Mouse (Mus musculus) cerebellum, postnatal 14 days (tissue): ENCODE measurements around the gene Adarb2.

Experiments
- DNase-seq, 2 experiments: peaks; one replicate each; pipeline ENCODE4 v3.0.0; 2021; ENCODE audit warnings: mixed read lengths in 2 of 2

Gene Adarb2

DNA sequence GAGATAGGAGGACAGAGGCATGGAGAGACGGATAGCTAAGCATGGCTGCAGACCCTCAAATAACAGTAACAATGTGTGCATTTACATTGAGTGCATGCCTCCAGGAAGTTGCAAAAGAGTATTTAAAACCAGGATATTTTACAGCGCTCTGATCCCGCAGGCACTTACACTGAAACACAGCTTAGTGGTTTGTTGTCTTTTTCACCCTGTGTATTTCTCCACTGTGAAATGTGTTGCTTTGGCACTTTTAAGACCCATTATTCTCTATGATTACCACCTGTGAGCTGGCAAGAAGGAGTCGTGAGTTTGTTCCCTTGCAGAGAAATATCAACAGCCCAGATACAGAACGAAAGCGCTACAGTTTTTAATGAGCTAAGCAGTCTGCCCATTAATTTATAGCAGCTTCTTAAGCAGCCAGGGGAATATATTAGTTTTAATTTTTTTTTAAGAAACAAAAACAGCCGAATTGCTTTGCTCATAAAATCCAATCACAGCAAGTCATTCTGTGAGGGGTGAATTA, 167.3 kb downstream of the Adarb2 start:
- DNase-seq, result no peak

- peak; percentile 21 to 32 for DNase-seq
These were observed 185.9 kb downstream of the Adarb2 start for GRCm38 (mm10) chr13:8388541-8388940.

DNA sequence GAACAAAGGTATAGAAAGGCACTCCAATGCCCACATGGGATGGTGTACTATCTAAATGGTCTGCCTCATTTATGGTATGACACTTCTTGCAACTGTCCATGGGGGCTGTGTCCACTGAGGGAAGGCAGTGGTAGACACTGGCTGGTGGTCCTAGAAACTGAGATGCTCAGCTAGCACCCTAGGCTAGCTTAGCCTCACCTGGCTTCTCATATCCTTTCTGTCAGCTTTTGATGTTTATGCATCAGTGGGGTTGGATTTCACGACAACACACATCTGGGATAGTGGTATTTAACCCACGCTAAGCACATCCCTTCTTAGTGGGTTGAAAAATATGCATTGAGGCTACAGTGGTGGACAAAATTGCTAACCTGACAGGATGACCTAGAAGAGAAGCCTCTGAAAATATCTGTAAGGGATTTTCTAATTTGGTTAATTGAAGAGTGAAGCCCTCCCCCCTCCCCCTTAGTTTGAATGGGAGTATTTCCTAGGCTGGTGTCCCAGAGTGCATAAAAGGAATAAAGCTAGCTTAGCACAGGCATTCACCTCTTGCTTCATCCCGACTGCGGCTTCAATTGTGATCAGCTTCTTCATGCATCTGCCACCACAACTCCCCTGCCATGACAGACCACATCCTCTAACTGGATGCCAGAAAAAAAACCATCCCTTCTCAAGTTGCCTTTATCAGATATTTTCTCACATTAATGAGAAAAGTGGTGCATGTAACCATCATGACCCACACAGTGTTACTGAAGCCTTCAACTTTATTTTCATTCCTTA, 197.8 kb downstream of the Adarb2 start:
- DNase-seq, result no peak

GRCm38 (mm10) chr13:8402324-8402873, 199.7 kb downstream of the Adarb2 start:
- no peak for DNase-seq

GRCm38 (mm10) chr13:8406020-8406419, 203.4 kb downstream of the Adarb2 start:
- DNase-seq, result no peak

DNA sequence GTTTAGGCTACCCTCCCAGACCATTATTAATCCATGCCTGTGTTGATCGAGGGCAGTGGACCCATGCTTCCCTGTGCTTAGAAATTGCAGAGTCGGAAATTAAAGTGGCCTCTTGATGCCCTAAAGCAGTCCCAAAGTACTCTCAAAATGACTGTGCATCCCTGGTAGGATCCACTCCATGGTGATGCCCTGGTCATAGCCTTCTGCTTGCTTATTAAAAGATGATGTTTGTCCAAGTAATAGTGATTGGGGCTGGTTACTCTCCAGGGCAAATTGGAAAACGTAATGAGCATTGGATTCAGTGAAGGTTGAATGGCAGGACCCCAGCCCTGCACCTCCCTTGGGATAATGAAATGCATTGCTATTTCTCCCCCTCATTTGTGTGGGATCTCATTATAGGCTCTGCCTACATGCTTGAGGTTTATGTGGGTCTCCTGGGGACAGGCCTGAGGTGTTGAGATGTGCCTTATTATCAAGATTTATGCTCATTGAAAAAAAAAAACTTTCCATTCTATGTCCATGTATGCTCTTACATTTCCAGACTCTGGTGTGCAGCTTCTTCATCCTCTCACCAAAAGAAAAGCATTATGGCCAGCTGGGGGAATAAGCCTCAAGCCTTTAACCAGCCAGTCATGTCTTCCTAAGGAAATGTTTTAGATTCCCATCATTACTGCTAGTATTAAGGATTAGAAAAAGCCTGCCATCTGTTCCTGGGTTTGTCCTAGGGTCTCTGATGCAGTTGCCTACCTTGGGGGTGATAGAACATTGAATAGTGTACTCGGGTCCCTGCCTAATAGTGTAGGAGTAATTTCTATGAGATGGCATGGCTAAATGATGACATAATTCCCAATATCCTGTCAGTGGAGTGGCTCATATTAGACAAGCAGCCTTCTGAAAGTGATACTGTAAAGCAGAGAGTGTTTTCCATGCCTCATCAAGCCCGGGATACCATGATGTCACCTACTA, 208.0 kb downstream of the Adarb2 start:
- DNase-seq, result no peak

GRCm38 (mm10) chr13:8424019-8424719, 221.5 kb downstream of the Adarb2 start:
- DNase-seq, result peak in 1 of 2 experiments; percentile 33

- no peak for DNase-seq
These were observed 236.6 kb downstream of the Adarb2 start for GRCm38 (mm10) chr13:8439188-8439835.

DNA sequence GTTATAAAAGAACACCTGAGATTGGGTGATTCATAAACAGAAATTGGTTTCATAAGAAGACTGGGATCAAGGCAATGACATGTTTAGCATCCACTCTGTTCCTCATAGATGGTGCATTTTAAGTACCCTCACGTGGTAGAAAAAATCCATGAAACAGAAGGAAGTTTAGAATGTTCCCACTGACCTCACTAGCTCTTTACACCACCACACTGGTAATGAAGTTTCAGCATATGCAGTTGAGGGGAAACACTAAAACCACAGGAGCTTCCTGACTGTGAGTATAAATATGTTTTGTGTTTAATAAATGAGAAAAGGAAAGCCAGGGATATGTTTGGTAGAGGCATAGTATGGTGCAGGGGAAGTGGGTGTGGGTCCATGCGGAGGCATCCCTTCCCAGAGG, 242.7 kb downstream of the Adarb2 start:
- DNase-seq, result no peak

GRCm38 (mm10) chr13:8448192-8448879, 245.7 kb downstream of the Adarb2 start:
- no peak for DNase-seq

DNA sequence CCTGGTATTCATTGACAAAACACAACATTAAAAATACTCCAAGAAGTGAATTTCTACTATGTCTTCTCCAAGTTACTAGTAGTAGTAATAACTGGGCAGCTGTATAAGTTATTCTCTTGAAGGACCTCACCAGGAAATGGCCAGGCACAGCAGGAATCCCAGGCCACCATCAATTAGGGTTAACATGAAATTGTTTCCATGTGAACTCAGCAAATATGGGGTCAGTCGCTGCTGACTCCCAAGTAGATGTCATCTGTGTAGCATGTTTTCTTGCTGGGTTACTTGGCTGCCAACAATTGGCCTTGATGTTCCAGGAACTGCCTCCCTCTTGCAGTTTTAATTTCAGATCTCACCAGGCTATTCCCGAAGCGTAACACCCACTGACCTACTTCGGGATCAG, 248.9 kb downstream of the Adarb2 start:
- peak in 1 of 2 experiments; percentile 20 for DNase-seq

- no peak for DNase-seq
These were observed 254.2 kb downstream of the Adarb2 start for GRCm38 (mm10) chr13:8456886-8457285.

DNA sequence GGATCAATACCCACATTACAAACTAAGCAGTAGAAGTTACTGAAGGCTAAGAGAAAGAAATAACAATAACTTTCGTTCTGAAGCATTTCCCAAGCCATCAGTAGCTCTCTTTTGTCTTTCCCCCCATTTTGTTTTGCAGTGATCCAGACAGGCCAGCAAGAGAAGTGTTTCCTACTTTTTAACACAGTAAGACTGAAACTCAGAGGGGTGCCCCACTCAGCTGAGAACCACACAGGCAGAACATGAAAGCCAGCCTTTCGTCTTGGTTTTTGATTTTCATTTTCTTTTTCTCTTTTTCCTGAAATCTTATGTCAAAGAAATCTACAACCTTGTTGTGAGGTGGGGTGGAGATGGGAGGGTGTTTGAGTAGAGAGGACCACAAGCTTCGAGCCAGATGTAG, 255.2 kb downstream of the Adarb2 start:
- DNase-seq, result no peak

GRCm38 (mm10) chr13:8467591-8468366, 265.1 kb downstream of the Adarb2 start:
- DNase-seq, result no peak

DNA sequence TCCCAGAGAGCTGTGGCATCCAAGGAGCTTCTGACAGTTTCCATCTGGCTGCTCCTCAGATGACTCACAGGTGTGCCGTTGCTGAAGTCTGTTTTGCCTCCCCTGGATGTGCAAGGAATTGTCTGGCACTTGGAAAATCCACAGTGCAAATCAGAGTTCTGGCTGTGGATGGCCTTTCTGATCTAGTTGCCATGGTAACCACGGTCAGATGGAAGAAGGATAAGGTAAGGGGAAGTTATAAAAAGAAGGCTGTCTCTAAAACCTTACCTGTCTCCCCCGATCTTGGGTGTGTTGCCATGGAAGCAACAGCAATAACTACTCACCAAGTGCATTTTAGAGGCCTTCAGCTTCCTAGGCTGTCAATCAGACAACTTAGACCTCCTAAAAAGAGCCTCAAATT, 273.6 kb downstream of the Adarb2 start:
- DNase-seq, result no peak

DNA sequence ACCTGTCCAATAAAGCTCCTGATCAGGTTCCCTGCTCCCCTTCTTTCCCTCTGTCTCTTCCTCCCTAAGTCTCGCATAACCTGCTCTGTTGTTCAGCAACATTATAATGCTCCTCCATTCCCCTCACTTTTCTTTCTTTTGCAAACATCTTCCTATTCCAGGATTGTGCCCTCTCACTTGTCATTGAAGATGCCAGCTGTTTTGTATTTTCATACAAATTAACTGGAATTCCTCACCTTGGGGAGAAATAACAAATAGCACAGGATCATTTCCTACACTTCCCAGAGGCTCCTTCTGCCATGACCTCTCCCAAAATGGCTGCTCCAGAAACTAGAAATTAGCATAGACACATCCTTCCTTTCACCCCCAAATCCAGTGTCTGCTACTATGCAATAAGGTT, 276.1 kb downstream of the Adarb2 start:
- no peak for DNase-seq

DNA sequence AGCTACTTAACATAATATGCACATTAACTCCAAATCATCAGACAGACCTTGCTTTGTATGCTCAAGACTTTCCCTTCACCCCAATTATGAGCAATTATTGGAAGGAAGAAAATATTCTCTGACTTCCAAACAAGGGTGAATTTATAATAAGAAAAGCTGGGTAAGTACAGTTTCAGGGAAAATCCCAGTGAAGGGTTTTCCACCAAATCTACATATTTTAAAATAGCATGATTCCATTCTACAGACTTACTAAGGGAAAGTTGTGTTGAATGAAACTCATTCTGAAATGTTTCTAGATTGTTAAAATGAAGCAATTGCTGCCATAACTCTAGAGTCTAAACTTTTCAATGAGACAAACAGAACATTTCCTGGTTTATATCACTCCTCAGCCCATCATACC, 277.3 kb downstream of the Adarb2 start:
- DNase-seq, result no peak

GRCm38 (mm10) chr13:8481347-8481746, 278.7 kb downstream of the Adarb2 start:
- no peak for DNase-seq

DNA sequence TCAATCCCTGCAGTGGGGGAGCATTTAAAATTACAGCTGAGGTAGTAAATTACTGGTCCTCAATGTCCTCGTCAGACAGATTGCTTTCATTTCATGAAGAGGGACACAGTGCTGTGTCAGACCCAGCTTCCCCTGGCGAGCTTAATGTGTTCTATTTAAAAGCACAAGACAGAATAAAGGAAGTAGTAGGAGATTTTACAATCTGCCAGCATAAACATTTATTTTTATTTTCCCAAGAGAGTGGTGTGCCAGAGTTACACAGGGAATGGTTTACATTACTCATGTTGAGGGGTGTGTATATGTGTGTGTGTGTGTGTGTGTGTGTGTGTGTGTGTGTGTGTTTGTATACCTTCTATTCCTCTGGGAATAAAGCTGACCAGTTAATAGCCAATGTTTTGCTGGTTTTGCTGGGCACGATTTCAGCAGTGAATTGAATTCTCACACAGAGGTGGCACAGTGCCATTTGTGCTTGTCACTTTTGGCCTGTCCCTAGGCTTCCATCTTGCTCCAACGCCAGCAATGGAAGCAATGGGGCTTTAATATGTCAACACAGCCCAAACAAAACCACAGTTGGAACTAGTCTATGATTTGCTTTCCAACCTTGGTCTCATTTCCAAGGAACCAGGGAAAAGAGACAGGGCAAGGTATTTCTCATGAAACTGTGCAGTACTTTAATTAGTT, 282.1 kb downstream of the Adarb2 start:
- DNase-seq, result peak; percentile 94 to 95
